Mouse (Mus musculus) ES-Bruce4 (cell line): Measurements from ENCODE around the gene Nop14.

Source experiments
- CTCF ChIP-seq: IDR thresholded peaks from one replicate; pipeline ENCODE4 v1.8.1; 2011; ENCODE audit warnings: low read depth, low read length
- POLR2A ChIP-seq: IDR thresholded peaks from one replicate; pipeline ENCODE4 v1.8.1; 2011; ENCODE audit warnings: low read length; ENCODE audit not compliant: insufficient read depth

- TF ChIP-seq POLR2A (no peak), CTCF (no peak)
Measured at GRCm38 (mm10) chr5:34634746-34635400, 25.1 kb downstream of the Nop14 start.
